Mouse (Mus musculus): ENCODE data around the gene Atpaf1.

Gene Atpaf1

DNA sequence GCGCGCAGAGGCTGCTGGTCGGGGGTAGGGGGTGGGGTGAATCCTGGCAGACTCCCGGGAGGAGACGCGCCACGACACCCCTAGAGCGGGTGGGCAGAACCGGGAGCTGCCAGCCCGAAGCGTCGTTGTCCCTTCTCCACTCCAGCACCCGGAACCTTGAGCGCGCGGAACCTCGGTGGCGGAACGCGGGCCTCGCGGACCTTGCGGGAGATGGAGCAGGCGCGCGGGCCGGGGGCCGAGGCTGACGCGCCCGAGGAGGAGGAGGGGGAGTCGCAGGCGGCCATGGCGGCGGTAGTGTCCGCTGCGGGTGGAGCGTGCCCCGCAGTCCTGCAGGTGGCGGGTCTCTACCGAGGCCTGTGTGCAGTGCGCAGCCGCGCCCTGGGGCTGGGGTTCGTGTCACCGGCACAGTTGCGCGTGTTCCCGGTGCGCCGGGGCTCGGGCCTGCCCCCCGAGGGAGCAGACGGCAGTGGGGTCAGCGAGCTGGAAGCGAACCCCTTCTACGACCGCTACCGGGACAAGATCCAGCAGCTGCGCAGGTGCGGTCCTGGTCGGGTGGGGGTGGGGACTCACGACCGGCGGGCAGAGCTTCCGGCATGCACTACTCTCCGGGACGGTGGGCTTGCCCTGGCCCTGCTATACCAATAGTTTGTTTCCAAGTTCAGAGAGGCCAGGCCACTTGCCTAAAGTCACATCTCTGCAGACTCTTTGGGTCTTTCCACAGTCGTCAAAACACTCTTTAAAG lies at the start of gene Atpaf1:
Atpaf1 (plus strand) TSS at position 44 of the 742 bp plus-strand sequence.
- peak; percentile 85 for DNase-seq

DNA sequence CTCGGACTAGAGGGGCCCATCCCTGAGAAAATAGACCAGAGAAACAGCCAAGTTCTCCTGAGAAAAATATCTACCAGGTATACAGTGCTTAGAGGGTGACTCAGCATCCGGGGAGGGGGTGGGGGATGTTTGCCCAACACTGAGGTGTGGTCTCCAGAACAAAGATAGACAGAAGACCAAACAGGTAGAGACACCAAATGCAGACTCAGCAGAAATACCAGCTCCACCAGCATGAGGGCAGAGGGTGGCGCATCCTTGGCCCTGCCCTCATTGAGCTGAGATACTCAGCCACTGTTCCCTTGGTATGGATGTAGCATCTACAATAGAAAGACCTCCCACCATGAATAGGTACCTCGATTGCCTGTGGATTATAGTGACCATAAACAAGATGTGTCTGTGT lies 49.7 kb upstream of the Atpaf1 start:
- no peak for DNase-seq

DNA sequence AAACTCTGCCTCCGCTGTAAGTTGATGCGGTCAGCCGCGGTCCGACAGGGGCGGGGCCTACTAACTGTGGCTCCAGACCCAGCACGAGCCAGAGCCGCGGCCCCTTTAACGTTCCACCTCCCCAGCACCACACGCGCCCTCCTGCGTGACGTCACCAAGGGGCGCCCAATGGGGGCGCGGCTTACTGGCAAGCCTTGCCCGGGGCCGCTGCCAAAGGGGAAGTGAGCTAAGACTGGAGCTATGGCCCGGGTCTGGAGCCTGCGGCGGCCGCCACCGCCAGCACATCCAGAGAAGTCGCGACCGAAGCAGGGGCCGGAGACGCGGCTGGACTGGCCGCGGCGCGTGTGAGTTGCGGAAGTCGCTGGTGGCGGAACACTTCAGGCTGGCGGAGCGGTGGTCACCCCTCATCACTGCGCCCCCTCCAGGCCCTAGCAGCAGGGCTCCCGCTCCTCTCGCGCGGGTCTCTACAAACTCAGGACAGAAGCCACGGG lies 47.0 kb upstream of the Atpaf1 start, which contains the start of gene Efcab14:
Efcab14 (plus strand) TSS at position 194 of the 491 bp plus-strand sequence.
- DNase-seq = peak; percentile 99

GRCm38 (mm10) chr4:115738481-115738985 lies 46.1 kb upstream of the Atpaf1 start:
- DNase-seq = no peak

DNA sequence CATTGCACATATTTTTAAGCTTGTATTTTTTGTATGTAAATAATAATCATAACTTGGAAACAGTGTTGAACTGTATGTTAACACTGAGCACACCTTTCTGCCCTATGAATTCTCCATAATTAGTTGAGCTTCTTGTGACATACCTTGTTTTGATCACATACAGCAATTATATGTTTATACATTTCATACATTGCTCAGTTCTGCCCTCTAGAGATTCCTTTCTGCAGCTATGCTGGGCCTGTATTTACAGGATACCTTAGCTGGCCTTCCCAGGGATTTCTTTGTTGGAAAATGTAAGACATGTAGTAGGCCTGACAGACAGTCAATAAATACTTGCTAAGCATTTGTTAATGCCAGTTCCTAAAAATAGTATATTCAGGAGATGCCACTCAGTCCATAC lies 42.0 kb upstream of the Atpaf1 start:
- DNase-seq = no peak

DNA sequence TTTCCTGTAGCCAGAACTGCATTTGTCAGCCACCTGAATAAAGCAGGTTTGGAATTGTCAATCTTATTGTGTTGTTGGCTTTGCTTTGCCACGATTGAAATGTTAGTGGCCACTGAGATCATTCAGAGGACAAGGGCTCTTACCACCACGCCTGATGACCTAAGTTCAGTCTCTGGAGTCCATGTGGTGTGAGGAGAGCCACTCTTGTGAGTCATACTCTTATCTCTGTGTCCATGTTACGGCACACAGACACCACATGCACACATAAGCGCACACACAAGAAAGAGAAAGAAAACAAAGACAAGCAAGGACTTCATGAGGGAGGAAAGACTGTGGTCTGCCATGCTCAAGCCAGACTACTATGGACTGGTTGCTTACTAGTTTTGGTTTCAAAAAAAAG lies 41.5 kb upstream of the Atpaf1 start:
- DNase-seq = no peak

GRCm38 (mm10) chr4:115748181-115748580 lies 36.4 kb upstream of the Atpaf1 start:
- DNase-seq = no peak

DNA sequence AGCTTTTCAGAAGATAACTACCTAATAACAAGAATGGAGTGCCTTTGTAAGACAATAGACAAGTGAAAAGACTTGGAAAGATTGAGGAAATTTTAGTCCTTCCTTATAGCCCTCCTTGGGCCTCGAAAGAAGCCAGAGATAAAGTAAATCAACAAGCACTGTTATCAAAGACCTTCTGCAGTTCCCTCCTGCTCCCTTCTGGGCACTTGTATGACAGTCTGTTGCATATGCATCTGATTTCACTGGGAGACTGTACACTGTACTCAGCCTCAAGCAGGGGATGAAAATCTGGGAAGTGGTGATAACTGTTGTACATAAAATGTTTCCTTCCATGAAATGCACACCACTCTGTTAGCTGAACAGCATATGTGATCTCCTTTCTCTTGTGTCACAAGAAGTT lies 35.3 kb upstream of the Atpaf1 start:
- no peak for DNase-seq

DNA sequence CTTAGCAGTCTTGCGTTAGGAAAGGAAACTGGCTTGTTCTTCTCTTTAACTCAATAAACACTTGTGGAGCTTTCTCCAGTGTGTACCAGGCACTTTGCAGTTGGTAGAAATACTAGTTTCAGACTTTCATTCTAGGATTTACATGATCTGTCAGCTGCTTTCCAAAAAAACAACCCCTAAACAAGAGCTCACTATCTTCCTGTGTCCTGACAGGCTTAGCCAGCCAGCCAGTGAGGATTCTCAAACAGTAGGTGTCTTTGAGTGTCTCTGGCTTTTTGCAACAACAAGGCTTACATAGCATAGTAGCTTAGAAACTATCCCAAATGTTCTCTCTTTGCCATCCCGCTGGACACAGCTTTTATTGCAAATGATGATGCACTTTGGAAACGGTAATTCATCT lies 30.5 kb upstream of the Atpaf1 start:
- DNase-seq = no peak

DNA sequence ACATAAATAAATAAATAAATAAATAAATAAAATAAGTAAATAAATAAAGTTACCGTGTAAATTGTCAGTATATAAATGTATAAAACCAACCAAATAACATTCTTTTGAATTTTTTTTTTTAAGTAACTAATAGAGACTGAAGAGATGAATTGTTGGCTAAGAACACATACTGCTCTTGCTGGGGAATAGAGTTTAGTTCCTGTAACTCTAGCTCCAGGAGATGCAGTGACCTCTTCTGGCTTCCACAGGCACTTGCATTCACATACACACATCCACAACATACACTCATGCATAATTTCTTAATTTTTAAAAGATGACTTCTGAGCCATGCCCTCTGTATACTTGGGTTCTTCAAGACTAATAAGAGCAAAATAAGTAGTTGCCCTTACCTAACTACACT lies 29.8 kb upstream of the Atpaf1 start:
- DNase-seq = no peak

DNA sequence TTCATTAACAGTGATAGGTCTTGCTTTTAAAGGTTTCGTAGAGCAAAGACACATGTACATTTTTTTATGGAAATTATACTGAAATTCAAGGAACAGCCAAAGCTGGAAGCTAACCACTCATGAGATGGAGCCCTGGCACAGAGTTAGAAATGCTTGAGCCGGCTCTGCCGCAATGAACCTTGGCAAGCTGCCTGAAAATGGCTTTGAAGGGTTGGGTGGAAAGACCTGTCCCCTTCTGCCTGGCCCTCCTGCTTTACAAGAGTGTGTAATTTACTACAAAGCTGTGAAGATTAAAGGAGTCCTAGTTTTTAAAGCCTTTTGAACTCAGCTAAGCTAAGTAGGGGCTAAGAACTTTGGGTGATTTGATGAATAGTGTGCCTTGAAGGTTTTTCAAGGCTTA lies 23.4 kb upstream of the Atpaf1 start:
- no peak for DNase-seq

- no peak for DNase-seq
These were observed 20.0 kb upstream of the Atpaf1 start for GRCm38 (mm10) chr4:115764581-115764980.

DNA sequence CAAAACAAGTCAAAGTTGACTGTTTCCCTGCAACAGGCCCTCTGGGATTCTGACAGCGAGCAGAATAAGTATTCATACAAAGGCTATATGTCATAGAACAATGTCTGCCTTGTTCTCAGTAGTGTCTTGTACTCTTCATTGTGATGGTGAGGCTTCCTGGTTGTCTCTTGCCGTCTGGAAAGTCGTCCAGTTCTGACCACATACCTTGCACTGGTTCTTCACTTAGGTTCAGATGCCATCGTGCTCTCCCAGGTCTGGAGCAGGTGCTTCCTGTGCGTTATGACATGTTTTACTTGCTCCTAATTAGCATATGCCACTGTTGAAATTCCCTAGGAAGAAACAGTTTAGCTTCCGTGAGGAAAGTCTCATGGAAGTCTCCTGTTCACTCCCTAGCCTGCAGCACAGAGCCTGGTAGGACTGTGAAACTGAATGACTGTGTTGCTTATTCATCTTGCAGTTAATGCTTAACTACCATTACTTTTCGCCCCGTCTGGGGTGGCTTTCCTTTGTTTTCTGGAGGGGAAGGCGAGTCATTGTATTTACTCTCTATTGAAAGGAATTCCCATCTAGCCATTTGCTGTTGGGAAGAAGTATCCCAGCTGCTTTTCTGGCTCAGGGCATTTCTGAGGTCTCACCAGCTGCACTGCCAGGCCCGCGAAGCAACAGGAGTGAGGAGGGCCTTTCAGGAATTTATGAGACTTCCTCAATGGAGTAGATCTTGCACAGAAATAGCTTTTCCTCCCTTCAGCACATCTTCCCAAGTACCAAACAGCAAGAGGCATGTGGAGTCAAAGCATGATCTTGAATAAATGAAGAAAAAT lies 16.8 kb upstream of the Atpaf1 start:
- no peak for DNase-seq

DNA sequence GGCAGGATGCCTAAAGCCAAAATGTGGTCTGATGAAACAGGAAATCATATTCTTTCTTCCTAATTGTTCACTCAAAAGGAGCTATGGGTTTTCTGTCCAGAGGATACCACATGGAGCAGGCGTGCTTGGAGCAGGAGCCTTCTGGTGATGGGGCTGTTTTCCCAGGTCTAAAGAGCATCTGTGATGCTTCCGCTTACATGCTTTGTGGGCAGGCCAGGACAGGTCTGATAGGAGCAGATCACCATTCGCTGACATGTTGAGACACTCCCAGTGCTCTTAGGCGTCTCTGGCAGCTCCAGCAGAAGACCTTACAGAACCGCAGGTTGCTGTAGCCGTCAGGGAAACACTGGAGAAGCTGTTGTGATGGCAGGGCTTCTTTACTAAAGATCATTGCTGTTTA lies 9.6 kb upstream of the Atpaf1 start:
- DNase-seq = no peak

- DNase-seq = no peak
These were observed 7.0 kb upstream of the Atpaf1 start for GRCm38 (mm10) chr4:115777627-115778026.

DNA sequence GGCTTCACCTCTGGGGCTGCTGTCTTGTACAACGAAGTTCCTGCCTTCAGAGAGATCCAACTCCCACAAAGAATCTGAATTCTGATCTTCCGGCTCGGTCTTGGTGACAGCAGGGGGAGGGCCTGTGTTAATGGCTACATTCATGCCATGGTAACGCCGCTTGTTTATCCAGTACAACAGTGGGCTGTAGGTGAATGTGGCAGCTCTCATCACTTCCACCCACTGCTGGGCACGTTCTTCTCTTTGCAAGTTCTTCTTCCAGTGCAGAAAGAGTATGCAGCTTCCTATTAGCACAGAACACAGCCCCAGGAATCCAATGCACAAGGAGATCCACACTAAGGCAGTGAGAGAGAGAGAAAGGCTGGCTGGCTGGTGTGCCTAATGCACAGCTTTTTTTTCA lies 4.3 kb upstream of the Atpaf1 start:
- DNase-seq = no peak

- no peak for DNase-seq
These were observed 3.7 kb upstream of the Atpaf1 start, which contains the start of gene Tex38 for GRCm38 (mm10) chr4:115780918-115781317. TSS of gene Tex38 (minus strand) at chr4:115781018.

GRCm38 (mm10) chr4:115782026-115782805 lies 2.4 kb upstream of the Atpaf1 start:
- no peak for DNase-seq

- no peak for DNase-seq
These were observed 961 bp downstream of the Atpaf1 start for GRCm38 (mm10) chr4:115785511-115786034.

- DNase-seq = no peak
These were observed 6.3 kb downstream of the Atpaf1 start for GRCm38 (mm10) chr4:115790864-115791263.

GRCm38 (mm10) chr4:115795360-115795759 lies 10.7 kb downstream of the Atpaf1 start:
- DNase-seq = no peak

DNA sequence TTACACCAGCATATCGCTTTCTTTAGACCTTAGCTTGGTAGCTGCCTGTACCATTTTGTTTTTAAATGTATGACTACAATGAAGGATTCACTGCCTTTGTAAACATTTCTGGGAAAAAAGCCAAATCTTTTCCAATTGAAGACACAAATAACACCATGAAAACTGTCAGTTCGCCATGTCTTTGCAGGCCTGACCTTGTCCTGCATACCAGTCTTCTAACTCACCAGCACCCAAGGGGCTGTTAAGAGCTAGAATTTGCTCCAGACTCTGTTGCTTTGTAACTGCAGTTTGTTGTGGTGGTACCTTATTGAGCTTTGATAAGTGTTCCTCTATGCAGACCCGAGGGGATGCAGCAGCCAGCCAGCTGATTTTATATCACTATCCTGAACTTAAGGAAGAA lies 15.4 kb downstream of the Atpaf1 start:
- no peak for DNase-seq

GRCm38 (mm10) chr4:115812326-115812725 lies 27.7 kb downstream of the Atpaf1 start:
- no peak for DNase-seq

All from retina, postnatal 1 day (tissue).